Mouse (Mus musculus): ENCODE measurements around the gene Sbf1. TPM values are rescaled to one million over a fixed set of nuclear protein-coding genes. Genes with fewer than 3 reads are reported as not detected.

Sbf1 gene
- total RNA-seq (2023), result 100 to 1,000 TPM; 107 to 117 TPM

DNA sequence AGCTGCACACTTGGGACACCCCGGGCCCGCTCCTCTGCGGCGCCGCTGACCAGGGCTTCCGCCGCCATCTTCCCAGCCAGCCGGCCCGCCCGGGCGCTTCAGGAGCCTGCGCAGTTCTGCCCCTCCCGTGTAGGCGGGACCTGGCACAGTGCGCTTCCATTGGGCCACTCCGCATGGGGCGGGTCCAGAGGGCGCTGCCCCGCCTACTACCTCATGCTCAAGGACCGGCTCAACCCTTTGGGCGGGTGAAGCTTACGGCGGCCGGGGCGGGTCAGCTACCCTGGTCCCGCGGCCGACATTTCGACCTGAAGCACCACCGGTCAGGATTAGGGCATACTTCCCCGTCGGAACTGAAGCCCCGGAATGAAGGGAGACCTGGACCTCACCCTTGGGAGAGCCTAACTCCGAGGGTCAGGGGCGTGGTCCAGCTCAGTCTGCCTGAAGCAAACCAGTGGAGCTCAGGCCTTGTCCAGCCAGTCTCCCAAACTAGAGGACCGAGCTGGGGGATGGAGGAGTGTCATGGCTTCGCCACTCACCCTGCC, at the start of gene Sbf1:
Gene Sbf1, minus strand, starts transcription at position 122 of the 542 bp plus-strand sequence.

DNA sequence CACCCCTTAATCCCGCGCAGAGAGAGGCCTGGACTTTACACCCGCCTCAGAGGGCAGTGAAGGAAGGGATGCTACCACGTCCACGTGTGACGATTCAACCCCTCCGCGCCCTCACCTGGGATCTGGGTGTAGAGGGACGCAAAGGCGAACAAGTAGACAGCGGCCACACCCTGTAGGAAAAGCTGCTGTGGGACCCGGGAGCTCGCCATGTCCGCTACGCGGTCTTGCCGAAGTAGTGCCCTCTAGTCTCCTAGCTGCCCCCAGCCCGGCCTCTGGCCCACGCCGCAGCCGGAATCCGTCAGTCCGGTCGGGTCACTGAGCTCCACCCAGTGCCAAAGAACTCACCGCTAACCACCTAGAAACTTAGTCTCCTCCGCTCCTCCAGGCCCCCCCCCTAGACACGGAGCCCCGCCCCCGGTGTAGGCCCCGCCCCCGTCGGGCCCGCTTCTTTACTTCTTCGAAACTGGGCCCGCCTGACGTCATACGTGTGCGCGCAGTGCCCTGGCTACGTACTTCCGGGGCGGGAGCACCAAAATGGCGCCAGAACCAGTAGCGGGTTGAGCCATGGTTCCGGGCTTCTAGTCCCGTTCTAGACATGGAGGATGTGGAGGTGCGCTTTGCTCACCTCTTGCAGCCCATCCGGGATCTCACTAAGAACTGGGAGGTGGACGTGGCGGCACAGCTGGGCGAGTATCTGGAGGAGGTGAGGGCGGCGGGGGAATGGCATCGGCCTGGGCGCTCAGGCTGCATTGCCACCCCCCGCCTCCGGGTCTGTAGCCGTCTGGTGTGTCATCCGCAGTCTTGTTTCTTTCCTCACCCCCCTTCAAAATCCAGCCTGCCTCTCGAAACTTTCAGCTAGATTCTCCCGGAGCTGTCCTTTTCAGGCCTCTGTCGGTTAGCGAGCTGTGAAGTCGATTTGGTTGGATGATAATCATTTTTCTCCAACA, 40.4 kb upstream of the Sbf1 start, which contains the start of the genes Lmf2 and Ncaph2:
Gene Lmf2, minus strand, starts transcription at position 419 of the 947 bp plus-strand sequence.
Gene Ncaph2, plus strand, starts transcription at position 479 of the 947 bp plus-strand sequence.

DNA sequence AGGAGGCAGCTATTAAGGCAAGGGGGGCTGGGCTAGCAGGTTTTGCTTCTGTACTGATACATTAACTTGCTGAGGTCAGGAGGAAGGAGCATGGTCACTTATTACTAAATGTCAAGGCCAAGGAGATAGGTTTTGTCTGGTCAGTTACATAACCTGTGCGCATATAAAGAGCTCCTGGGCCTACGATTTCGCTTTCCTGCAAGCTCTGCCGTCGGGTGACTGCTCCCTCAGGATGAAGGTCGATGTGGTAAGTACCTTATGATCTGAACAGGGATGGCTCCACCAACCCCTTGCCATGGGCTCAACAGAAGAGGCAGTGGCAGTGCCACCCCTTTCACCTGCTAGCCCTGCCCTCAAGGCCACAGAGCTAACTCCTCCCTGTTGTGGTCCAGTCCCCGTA, 19.2 kb upstream of the Sbf1 start, which contains the start of gene Miox:
Gene Miox, plus strand, starts transcription at position 128 of the 400 bp plus-strand sequence.

DNA sequence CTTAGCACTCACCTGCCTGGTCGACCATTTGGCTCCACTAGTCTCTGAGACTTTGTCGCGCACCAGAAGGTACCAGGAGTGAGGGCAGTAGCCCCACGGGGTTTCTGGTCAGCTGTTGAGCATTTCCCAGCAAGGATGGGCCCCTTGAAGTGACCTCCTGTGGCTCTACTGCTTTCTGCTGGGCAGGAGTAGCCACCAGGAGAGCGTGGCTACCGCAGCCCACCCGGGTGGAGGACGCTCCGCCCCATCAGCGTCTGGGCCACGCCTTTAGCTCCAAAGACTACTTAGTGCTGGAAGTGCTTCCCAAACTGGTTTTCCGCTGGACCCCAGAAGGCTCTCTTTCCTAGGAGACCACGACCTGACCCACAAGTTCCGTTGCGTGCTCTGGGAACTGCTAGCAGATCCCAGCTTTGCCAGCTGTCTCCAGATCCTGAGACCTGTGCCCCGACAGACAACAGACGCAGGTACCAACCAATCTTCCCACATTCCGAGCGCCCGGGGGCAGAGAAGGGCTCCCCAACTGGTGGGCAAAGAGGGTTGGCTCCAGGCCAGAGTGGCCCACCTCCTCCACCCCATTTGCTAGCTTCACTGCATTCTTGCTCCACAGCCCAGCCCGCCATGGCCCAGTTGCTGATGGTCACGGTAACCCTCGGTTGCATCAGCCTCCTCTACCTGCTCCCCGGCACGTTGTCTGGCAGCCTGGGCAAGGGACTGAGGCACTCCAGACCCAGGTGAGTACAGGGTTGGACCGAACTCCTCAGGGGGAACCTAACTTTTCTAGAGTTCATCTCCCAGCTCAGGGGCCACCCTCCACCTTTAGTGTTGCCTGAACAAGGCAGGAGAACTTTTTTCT, 7.8 kb upstream of the Sbf1 start, which contains the start of gene Adm2:
Gene Adm2, plus strand, starts transcription at position 51 of the 853 bp plus-strand sequence.

Other genes with a start within 250 kb of the Sbf1 start
- gene Trabd, start 240.2 kb downstream of the Sbf1 start, total RNA-seq (2023), result 10 to 100 TPM; 44.3 to 45.0 TPM
- 10 to 100 TPM; 21.6 to 22.1 TPM for gene Selenoo, start 226.2 kb downstream of the Sbf1 start, total RNA-seq (2023)
- 10 to 100 TPM; 18.1 to 21.5 TPM for gene Tubgcp6, start 192.2 kb downstream of the Sbf1 start, total RNA-seq (2023)
- gene Hdac10, start 186.6 kb downstream of the Sbf1 start, total RNA-seq (2023), result 1 to 10 TPM; 8.2 to 9.6 TPM
- under 1 TPM in 1 of 2 experiments, not detected in 1; 0.20 TPM for gene Mapk12, start 174.6 kb downstream of the Sbf1 start, total RNA-seq (2023)
- gene Mapk11, start 165.7 kb downstream of the Sbf1 start, total RNA-seq (2023), result under 1 TPM; 0.27 to 0.42 TPM
- 10 to 100 TPM; 50.5 to 82.5 TPM for gene Plxnb2, start 134.5 kb downstream of the Sbf1 start, total RNA-seq (2023)
- 1 to 10 TPM; 2.0 to 2.2 TPM for gene Dennd6b, start 118.8 kb downstream of the Sbf1 start, total RNA-seq (2023)
- gene Ppp6r2, start 103.8 kb downstream of the Sbf1 start, total RNA-seq (2023), result 10 to 100 TPM; 23.9 to 31.0 TPM
- not detected for gene Adm2, start 7.4 kb upstream of the Sbf1 start, total RNA-seq (2023)
- not detected for gene Miox, start 19.1 kb upstream of the Sbf1 start, total RNA-seq (2023)
- gene Lmf2, start 40.3 kb upstream of the Sbf1 start, total RNA-seq (2023), result 10 to 100 TPM; 39.7 to 41.8 TPM
- gene Ncaph2, start 40.4 kb upstream of the Sbf1 start, total RNA-seq (2023), result 10 to 100 TPM; 73.4 to 76.9 TPM
- 1 to 10 TPM; 4.4 to 7.0 TPM for gene Sco2, start 58.5 kb upstream of the Sbf1 start, total RNA-seq (2023)
- gene Tymp, start 61.7 kb upstream of the Sbf1 start, total RNA-seq (2023), result under 1 TPM in 1 of 2 experiments, not detected in 1; 0.24 TPM
- 1 to 10 TPM in 1 of 2 experiments, not detected in 1; 1.2 TPM for gene Odf3b, start 64.0 kb upstream of the Sbf1 start, total RNA-seq (2023)
- gene Klhdc7b, start 69.6 kb upstream of the Sbf1 start, total RNA-seq (2023), result not detected
- gene Syce3, start 95.2 kb upstream of the Sbf1 start, total RNA-seq (2023), result not detected
- gene Cpt1b, start 110.6 kb upstream of the Sbf1 start, total RNA-seq (2023), result 1 to 10 TPM; 2.6 to 4.1 TPM
- 1 to 10 TPM; 3.2 to 3.7 TPM for gene C730034F03Rik, start 114.3 kb upstream of the Sbf1 start, total RNA-seq (2023)
- gene Gm44502, start 114.4 kb upstream of the Sbf1 start, total RNA-seq (2023), result under 1 TPM in 1 of 2 experiments, not detected in 1; 0.78 TPM
- gene Chkb, start 114.6 kb upstream of the Sbf1 start, total RNA-seq (2023), result 100 to 1,000 TPM; 127 to 141 TPM
- gene Mapk8ip2, start 138.6 kb upstream of the Sbf1 start, total RNA-seq (2023), result not detected
- 10 to 100 TPM; 13.5 to 15.1 TPM for gene Arsa, start 162.1 kb upstream of the Sbf1 start, total RNA-seq (2023)
- gene Shank3, start 184.3 kb upstream of the Sbf1 start, total RNA-seq (2023), result 1 to 10 TPM in 1 of 2 experiments, under 1 TPM in 1; 0.89 to 1.8 TPM